Mouse (Mus musculus) brown adipose tissue, adult 24 weeks (tissue): ENCODE data around the gene Trim40. TPM values are rescaled to one million over a fixed set of nuclear protein-coding genes. Genes with fewer than 3 reads are reported as not detected.

ENCODE experiments used
- H3K27ac ChIP-seq: fragments of 200-500 bp; replicated peaks from 2 replicates; pipeline ENCODE4 v1.5.1; 2012; ENCODE audit warnings: low read depth, mild to moderate bottlenecking, low read length
- H3K4me1 ChIP-seq: fragments of 200-500 bp; 2 replicates; pipeline ENCODE4 v1.6.1; 2012; ENCODE audit warnings: low read length, mixed read lengths; ENCODE audit not compliant: control insufficient read depth, insufficient read depth, insufficient read length
- H3K4me3 ChIP-seq: fragments of 200-500 bp; 2 replicates; pipeline ENCODE4 v1.5.1; 2012; ENCODE audit warnings: low read depth, mild to moderate bottlenecking, low read length, moderate library complexity; ENCODE audit not compliant: insufficient read depth
- polyA plus RNA-seq: library from polyadenylated mRNA; stranded (reverse); fragments of >200 nt; gene quantifications from 2 replicates; pipeline ENCODE4 v1.2.4, GENCODE M21; 2012; ENCODE audit not compliant: missing spikeins, insufficient read depth, insufficient read length

Trim40 gene
- not detected in 2 replicates for polyA plus RNA-seq

DNA sequence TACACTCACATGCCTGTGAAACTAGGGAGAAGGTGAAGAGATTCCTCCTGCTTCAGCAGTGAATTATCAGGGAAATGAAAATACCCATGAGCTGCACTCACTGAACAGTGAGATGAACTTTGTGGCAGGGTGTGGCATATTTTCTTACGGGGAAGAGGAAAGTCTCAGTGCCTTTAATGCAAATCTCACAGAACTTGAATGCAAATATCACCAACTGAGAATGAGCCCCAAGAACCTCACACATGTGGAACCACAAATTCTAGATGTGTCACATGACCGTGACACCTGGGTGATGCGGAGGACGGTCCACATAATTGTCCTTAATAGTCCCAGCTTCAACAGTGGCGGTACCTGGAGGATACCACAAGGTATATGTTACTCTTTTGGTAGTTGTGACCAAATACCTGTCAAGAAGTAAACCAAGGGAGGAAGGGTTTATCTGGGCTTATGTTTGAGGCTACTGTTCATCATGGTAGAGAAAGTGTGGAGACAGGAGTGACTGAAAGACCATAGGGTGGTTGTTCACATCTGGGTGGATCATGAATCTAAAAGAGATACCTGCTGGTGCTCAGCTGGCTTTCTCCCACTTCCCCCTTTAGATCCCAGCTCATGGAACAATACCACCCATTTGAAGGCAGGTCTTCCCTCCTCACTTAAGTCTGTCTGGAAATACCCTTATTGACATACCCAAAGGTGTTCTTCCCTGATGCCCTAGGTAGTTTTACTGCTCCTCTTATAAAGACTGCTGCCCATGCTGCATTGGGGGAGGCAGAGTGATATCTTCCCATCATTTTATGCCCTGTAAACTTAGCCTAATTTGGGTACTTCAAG, at the start of gene Trim40:
TSS of gene Trim40 (minus strand) at position 51 of the 831 bp plus-strand sequence.
- no peak within 1 kb of the TSS for H3K4me3 ChIP-seq
- H3K4me1 ChIP-seq: no peaks in the 10 kb centered on the region
- no peak within 1 kb of the TSS for H3K27ac ChIP-seq

DNA sequence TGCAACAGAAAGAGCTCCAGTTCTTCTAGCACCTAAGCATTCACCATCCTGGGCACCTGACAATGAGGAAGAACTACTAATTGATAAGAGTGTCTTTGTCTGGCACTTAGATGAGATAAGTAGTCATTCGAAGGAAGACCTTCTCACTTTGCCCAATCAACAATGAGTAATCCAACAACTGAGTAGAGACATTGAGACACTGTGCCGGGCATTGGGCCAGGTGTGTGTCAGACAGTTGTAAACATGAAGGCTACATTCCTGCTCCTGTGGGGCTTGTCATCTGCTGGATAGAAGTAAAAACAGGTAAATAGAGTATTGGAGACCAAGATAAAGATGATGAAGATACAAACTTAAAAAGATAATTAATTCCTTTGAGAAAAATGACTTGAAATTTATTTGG, 48.1 kb upstream of the Trim40 start:
- Histone ChIP-seq H3K4me3 (no peak overlapping the region), H3K27ac (no peak overlapping the region), H3K4me1 (no peaks in the 10 kb centered on the region)

DNA sequence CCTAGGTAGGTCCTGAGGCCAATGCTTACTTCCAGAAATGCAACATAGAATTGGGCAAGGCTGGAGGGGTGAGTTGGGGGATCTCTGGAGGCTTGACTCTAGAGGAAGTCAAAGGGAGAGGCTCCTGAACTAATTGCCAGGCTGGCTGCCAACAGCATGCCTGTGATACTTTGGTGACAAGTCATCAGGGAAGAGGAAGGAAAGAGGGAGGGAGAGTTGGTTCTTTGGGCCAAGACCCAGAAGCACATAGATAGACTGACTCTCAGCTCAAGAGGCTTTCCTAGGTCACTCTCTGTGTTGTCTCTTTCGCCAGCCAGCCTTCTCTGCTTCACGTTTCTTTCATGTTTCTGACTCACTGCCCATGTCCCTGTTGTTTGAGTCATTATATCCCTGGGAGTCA, 41.9 kb upstream of the Trim40 start:
- Histone ChIP-seq H3K27ac (no peak overlapping the region), H3K4me1 (no peaks in the 10 kb centered on the region), H3K4me3 (no peak overlapping the region)

DNA sequence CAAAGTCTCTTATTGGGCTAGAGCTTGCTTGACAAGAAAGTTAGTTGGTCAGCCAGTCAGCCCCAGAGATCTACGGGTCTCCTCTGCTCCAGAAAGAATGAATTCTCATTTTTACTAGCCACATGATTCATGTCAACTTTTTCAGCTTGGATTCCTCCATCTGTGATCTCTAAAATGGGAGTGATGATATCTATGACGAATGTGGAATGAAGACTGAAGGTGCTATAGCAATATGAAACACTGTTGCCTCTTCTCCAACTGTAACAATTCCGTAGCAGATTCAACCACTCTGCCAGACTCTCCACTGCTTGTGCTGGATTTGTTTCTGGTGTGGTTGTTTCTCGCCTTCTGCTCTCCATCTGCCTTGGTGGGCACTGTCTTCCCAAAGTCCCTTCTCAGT, 41.2 kb upstream of the Trim40 start:
- H3K27ac ChIP-seq: no peak overlapping the region

DNA sequence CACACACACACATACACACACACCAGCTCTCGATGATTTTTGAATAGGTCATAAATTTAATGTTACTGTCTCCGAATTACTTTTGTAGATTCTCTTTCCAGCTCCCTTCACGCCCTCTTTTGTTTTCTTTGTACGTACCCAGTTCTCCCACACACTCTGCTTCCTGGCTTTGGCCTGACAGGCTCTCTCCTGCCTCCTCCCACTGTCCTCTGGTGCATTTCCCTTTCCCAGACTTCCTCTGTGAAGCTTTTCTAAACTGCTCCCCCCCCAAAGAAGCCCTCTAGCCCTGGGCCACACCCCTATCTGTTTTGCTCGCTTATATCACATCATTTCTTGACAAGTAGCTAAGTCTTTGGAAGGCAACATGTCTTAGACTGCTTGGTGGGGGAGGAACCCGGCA, 40.3 kb upstream of the Trim40 start:
- H3K4me1 ChIP-seq: no peaks in the 10 kb centered on the region
- H3K27ac ChIP-seq: no peak overlapping the region
- H3K4me3 ChIP-seq: no peak overlapping the region

More for the DNA sequence above, 41.2 kb upstream of the Trim40 start:
- no peak overlapping the region for H3K4me3 ChIP-seq
- H3K4me1 ChIP-seq: no peaks in the 10 kb centered on the region

DNA sequence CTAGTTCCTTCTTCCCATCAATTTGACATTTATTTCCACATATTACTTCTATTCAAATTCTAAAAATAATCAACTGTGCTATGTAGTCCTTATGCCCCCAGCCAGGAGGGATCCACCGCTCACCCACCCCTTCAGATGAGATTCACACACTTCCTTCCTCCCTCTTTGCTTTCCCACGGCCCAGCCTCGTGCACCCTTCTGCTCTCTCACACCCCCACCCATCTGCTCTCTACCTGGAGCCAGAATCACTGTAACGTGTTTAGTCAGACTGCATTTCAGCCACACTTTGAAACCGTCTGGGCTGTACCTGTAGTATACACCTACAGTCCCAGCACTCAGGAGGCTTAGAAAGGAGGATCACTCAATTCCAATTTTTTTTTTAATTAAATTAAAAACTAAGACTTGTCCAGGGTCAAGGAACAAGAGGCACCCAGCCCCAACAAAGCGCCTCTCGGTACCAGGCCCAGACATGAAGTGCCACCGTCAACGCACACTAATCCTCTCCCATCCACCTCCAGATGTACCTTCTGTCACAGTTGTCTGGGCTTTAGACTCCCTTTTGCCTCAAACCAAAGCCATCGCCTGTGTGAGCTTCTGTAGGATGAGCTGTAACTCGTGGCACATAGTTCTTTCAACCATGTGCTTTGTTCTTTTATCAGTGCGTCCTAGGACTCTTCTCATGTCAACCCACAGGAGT, 39.5 kb upstream of the Trim40 start:
- Histone ChIP-seq H3K27ac (no peak overlapping the region), H3K4me3 (no peak overlapping the region), H3K4me1 (no peaks in the 10 kb centered on the region)

DNA sequence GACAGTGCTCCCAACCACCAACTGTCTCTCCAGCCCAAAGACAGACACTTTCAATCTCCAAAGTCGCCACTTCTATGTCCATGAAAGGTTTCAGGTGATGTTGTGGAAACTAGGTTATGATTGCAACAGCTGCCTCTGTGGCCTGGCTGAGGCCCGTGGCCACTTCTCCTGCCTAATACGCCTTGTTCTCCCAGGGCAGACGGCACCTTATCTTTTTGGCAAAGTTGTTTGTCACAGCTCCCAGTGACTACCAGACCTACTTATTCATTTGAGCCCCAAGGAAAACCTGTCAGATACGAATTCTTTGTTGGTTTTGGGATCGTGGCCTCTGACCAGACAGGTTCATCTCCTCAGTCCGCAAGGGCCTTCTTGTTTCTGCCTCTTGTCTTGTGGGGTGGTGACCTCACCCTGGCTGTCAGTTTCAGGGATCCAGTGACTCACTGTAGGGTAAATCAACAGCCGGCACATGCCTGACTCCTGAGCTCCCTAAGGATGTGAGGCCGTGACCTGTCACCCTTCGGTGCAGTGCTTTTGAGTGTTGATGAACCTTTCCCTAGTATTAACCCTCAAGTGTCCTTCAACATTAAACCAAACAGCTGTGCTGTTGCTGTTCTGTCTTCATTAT, 37.7 kb upstream of the Trim40 start:
- Histone ChIP-seq H3K27ac (no peak overlapping the region), H3K4me3 (no peak overlapping the region), H3K4me1 (no peaks in the 10 kb centered on the region)

DNA sequence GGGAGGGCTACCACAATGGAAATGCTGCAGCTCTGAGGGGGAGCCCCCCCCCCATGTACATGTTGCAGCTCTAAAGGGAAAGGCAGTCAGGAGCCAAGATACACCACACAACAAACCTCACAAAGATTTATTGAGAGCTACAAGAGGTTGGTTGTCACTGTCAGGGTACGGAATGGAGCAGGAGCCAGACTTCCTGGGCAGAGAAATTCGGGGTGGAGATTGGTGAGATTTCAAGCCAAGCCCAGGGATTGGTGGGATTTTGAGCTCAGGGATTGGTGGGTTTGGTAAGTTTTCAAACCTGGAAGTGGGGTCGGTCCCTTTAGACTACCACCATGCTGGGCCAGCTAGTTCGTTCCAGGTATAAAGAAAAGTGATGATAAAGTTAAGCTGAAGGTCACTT, 33.6 kb upstream of the Trim40 start:
- H3K4me3 ChIP-seq: no peak overlapping the region
- H3K27ac ChIP-seq: no peak overlapping the region
- H3K4me1 ChIP-seq: no peaks in the 10 kb centered on the region

DNA sequence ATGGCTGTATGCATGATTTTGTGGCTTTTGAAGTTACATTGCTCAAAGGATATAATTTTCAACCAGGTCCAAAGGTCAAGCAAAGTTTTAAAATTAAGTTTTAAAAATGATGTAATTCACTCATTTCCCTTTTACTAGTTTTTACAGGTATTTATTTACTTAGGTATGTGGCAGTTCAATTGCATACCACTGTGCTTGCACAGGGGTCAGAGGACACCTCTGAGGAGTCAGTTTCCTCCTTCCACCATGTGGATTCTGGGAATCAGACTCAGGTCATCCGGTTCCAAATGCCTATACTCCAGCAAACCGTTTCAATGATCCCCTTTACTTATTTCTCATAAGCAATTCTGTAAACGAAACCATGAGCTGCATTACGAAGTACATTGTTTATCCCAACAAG, 32.8 kb upstream of the Trim40 start:
- H3K27ac ChIP-seq: no peak overlapping the region
- H3K4me3 ChIP-seq: no peak overlapping the region
- H3K4me1 ChIP-seq: no peaks in the 10 kb centered on the region

DNA sequence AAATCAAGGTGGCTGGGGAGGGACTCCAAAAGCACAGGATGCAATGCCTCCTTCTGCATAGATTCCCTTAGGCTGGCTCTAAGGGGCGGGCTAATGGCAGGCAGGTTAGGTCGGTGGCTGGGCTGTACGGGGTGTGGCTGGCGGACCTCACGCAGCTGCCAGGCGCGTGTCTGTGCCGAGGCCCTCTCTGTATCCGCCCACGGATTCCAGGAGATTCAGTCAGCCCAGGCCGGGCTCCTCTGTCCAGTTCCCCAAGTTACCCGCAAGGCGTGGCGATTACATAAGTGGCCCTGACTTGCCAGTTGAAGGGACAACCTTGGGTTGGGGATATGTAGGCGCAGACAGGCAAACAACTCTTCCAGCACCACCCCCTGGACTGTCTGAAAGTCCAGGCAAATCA, 30.3 kb upstream of the Trim40 start:
- no peak overlapping the region for H3K4me3 ChIP-seq
- no peaks in the 10 kb centered on the region for H3K4me1 ChIP-seq
- no peak overlapping the region for H3K27ac ChIP-seq

DNA sequence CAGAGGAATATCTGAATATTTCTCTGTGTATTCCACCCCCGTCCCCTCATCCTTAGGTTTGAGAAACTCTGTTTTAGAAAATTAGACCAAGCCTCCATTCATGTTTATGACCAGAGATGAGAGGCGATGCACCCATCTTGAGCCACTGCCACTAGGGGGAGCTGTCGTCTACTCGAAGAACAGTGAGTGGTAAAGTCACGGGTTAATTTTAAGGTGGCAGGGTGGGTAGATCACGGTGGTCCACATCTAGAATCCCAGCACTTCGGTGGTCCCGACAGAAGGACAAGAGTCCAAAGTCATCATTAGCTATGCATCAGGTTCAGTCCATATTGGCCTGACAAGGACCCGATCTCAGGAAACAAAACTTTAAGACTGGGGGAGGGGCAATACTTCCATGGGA, 25.2 kb upstream of the Trim40 start:
- Histone ChIP-seq H3K4me1 (no peaks in the 10 kb centered on the region), H3K4me3 (no peak overlapping the region), H3K27ac (no peak overlapping the region)

DNA sequence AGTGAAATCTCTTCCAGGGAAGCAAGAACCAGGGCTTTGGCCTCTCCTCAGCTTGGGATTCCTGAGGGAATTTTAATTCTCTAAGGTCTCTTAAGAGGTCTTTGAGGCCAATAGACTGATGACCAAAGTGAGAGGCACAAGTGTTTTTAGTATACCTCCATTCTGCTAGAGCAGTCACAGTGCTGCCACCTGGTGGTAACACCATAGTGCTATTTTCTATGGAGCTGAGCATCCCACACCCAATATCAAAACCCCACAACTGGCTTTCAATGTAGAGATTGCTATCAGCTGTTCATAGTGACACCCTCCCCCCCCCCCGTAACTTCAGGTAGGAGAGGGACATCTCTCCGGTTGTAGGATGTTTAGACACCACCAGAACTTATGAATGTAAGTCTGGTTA, 24.2 kb upstream of the Trim40 start:
- no peak overlapping the region for H3K4me3 ChIP-seq
- H3K27ac ChIP-seq: no peak overlapping the region
- no peaks in the 10 kb centered on the region for H3K4me1 ChIP-seq

DNA sequence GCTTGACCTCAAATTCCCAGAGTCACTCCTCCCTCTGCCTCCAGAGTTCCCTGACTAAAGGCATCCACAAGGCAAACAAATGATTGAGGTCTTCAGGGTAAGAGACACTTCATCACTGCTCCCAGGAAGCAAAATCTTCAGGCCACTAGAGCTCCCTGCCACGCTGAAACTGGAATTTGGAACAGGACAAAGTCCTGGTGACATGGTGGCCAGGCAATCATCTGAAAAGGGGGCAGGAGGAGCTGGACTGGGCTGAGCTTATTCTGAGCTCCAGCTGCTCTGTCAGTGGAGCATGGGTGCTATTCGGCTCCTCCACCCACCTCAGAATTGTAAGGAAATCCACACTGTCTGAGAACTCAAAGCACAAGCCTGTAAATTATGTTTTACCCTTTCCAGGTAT, 22.1 kb upstream of the Trim40 start:
- Histone ChIP-seq H3K4me3 (no peak overlapping the region), H3K4me1 (no peaks in the 10 kb centered on the region), H3K27ac (no peak overlapping the region)

DNA sequence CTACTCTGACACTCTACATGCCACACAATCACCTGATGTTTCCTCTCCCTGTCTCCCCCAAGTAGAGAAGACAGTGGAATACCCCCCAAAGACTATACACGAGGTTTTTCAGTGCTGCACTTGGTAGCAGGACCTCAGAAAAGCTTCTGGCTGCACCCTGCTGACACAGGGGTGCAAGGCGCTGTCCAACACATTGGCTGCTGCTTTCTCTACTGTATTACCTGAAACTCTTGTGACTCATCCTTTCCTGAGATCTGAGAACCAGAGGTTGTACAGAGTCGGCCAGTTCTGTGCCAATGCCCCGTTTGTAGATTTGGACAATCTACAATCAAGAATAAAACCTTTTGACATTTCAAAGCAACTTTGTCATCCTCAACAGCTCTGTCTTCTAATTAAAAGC, 19.9 kb upstream of the Trim40 start:
- no peaks in the 10 kb centered on the region for H3K4me1 ChIP-seq
- H3K4me3 ChIP-seq: no peak overlapping the region
- H3K27ac ChIP-seq: no peak overlapping the region

DNA sequence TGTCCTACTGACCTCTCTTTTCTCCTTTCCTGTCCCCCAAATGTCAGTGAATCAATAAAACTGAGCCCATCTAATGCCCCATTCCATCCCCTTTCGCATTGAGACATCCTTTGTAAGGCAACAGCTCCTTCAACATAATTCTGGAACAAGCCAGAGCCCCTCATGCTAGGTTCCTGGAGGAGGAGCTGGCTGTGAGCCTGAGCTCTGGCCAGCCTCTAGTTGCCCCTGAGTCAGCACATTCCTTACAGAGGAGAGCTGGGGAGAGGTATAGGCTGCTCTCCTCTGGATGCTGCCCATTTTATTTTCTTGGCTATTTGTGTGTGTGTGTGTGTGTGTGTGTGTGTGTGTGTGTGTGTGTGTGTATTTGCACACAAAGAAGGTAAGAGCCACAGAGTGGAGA, 18.3 kb upstream of the Trim40 start:
- H3K27ac ChIP-seq: no peak overlapping the region
- no peak overlapping the region for H3K4me3 ChIP-seq
- no peaks in the 10 kb centered on the region for H3K4me1 ChIP-seq
